Mouse (Mus musculus) forebrain, embryonic 11.5 days (tissue): ENCODE data around the gene L3hypdh. TPM values are rescaled to one million over a fixed set of nuclear protein-coding genes. Genes with fewer than 3 reads are reported as not detected.

Experiments
- ATAC-seq: fragments of 200-750 bp; cut with Nextera tagmentation; replicated peaks from 2 replicates; pipeline ENCODE4 v1.8.0; 2017; ENCODE audit warnings: moderate TSS enrichment; ENCODE audit not compliant: low FRiP score
- DNase-seq: peaks from one replicate; pipeline ENCODE4 v3.0.0-alpha.2; 2017; ENCODE audit warnings: low spot score
- H3K27ac ChIP-seq: fragments of 300-500 bp; sonication (generic); 2 replicates; pipeline ENCODE4 v1.5.1; 2014; ENCODE audit warnings: low read depth, low read length
- H3K27me3 ChIP-seq: fragments of 300-500 bp; sonication (generic); 2 replicates; pipeline ENCODE4 v1.6.1; 2014; ENCODE audit warnings: mild to moderate bottlenecking, low read length, mixed read lengths; ENCODE audit not compliant: control insufficient read depth, insufficient read depth
- H3K36me3 ChIP-seq: fragments of 300-500 bp; sonication (generic); 2 replicates; pipeline ENCODE4 v1.6.1; 2014; ENCODE audit warnings: mild to moderate bottlenecking, low read length, moderate library complexity, mixed read lengths; ENCODE audit not compliant: control insufficient read depth, insufficient read depth
- H3K4me1 ChIP-seq: fragments of 300-500 bp; sonication (generic); replicated peaks from 2 replicates; pipeline ENCODE4 v1.6.1; 2014; ENCODE audit warnings: low read length, mixed read lengths; ENCODE audit not compliant: control insufficient read depth, insufficient read depth
- H3K4me2 ChIP-seq: fragments of 300-500 bp; sonication (generic); 2 replicates; pipeline ENCODE4 v1.6.1; 2014; ENCODE audit warnings: low read depth, mild to moderate bottlenecking, low read length, moderate library complexity, mixed read lengths; ENCODE audit not compliant: severe bottlenecking
- H3K4me3 ChIP-seq: fragments of 300-500 bp; sonication (generic); 2 replicates; pipeline ENCODE4 v1.5.1; 2014; ENCODE audit warnings: low read depth, low read length
- H3K9ac ChIP-seq: fragments of 300-500 bp; sonication (generic); 2 replicates; pipeline ENCODE4 v1.6.1; 2014; ENCODE audit warnings: low read length
- H3K9me3 ChIP-seq: fragments of 300-500 bp; sonication (generic); 2 replicates; pipeline ENCODE4 v1.6.1; 2016; ENCODE audit warnings: low read length, mixed read lengths; ENCODE audit not compliant: control insufficient read depth
- WGBS: fragments of 180-500 bp; shearing (Covaris S2); extraction: QIAGEN DNeasy Blood & Tissue Kit; methylation state at CpG from one replicate; pipeline ENCODE4 v1.1.7; 2014; 5-methylcytosine and 5-hydroxymethylcytosine counted together
- polyA plus RNA-seq: library from polyadenylated mRNA; unstranded; fragments of >200 nt; fragmentation: Nextera tagmentation; extraction: Ambion mirVana; gene quantifications from 2 replicates; pipeline ENCODE4 v1.2.1, GENCODE M21; 2014

Gene L3hypdh
- polyA plus RNA-seq, 1 experiment from 2014 or later, result 8.3 TPM

DNA sequence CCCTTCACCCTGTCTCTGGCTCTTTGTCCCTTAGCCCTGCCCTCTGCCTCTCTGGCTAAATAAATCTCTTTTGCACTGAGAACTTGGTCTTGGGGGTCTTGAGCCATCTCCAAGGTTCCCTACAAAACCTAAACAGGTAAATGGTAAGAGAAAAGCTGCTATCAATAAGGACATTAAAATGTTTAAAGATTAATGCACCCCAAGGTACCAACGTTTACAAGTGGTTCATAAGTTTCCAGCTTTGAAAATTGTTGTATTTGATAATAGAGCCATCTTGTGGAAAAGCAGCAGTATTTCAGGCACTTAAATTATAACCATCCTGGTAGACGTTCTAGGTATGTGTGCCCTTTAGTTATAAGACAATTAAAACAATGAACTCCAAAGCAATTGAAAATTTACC is 37.7 kb downstream of the L3hypdh start:
- no peaks in the 10 kb centered on the region; the same call in 1 of the 2 replicates for H3K9me3 ChIP-seq
- no peak for DNase-seq
- H3K4me1 ChIP-seq, result no peaks in the 10 kb centered on the region
- no peaks in the 10 kb centered on the region for H3K36me3 ChIP-seq
- no peak for ATAC-seq
- H3K4me2 ChIP-seq, result no peak overlapping the region
- H3K27me3 ChIP-seq, result no peaks in the 10 kb centered on the region
- H3K4me3 ChIP-seq, result no peak overlapping the region
- 12% methylated on average over 2 of the region's 2 CpGs for WGBS
- H3K27ac ChIP-seq, result no peak overlapping the region
- H3K9ac ChIP-seq, result no peak overlapping the region

DNA sequence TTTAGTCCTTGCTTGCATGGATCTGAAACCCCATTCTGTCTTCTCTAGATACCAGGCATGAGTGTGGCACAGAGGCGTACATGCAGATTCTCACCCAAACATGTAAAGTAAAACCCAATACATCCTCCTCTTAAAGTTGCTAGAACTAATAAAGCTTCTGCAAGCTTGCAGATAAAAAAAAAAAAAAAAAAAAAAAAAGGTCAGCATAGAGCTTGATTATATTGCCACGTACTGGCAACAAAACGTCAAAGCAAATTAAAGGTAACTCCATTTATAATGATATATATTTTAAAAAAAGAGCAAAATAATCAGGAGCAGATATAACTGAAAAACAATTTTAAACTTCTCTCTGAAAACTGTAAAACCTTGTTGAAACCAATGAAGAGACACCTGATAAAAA is 44.0 kb downstream of the L3hypdh start:
- WGBS, result 94% methylated on average over 3 of the region's 3 CpGs
- no peak overlapping the region for H3K4me3 ChIP-seq
- no peak overlapping the region for H3K27ac ChIP-seq
- H3K9me3 ChIP-seq, result no peaks in the 10 kb centered on the region
- H3K36me3 ChIP-seq, result no peaks in the 10 kb centered on the region
- H3K27me3 ChIP-seq, result no peaks in the 10 kb centered on the region
- H3K4me2 ChIP-seq, result no peak overlapping the region
- DNase-seq, result no peak
- ATAC-seq, result no peak
- no peak overlapping the region for H3K9ac ChIP-seq
- no peaks in the 10 kb centered on the region for H3K4me1 ChIP-seq

DNA sequence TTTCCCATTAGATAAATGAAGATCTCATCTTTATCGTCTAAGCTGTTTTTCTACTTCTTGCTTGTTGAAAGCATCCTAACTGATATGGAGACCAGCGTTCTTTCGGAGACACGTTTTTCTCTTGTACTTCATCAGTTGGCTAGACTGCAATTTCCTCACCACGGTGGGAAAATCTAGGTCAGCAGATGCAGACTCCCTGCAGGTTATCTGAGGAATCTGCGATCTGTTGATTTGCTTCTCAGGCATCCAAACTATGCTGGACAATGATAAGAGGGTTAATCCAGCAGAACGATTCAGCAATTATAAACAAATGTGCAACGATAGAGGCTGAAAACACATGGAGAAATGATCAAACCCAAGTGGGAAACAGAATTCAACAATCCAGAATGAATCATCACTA is 45.7 kb downstream of the L3hypdh start:
- no peak overlapping the region for H3K27ac ChIP-seq

DNA sequence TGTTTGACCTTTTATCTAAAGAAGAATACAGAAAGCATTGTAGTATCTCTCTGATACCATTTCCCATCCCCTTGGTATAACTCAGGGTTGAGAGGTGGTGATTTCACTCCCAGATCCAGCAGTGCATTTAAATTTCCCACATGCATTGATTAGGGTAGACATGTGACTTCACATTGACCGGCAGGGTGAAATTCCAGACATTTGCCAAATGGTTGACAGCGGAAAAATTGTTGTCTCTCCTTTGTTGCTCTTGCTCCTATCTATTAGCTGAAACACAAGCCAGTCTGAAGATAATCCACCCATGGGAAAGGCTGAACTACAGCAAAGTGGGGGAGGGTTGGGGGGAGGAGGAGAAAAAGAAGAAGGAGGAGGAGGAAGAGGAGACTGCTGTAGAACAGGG is 46.4 kb downstream of the L3hypdh start:
- H3K27ac ChIP-seq, result no peak overlapping the region
- no peaks in the 10 kb centered on the region for H3K36me3 ChIP-seq
- no peak overlapping the region for H3K9ac ChIP-seq
- no peaks in the 10 kb centered on the region for H3K4me1 ChIP-seq
- no peak for DNase-seq
- H3K4me3 ChIP-seq, result no peak overlapping the region
- no peak for ATAC-seq
- no peaks in the 10 kb centered on the region for H3K27me3 ChIP-seq
- H3K9me3 ChIP-seq, result no peaks in the 10 kb centered on the region
- no peak overlapping the region for H3K4me2 ChIP-seq
- 76% methylated on average over 2 of the region's 2 CpGs for WGBS

More for the DNA sequence above, 45.7 kb downstream of the L3hypdh start:
- Histone ChIP-seq H3K4me2 (no peak overlapping the region), H3K9me3 (no peaks in the 10 kb centered on the region), H3K4me3 (no peak overlapping the region), H3K9ac (no peak overlapping the region), H3K4me1 (no peaks in the 10 kb centered on the region), H3K36me3 (no peaks in the 10 kb centered on the region), H3K27me3 (no peaks in the 10 kb centered on the region)
- 89% methylated on average over 8 of the region's 8 CpGs for WGBS
- ATAC-seq, result no peak
- no peak for DNase-seq

DNA sequence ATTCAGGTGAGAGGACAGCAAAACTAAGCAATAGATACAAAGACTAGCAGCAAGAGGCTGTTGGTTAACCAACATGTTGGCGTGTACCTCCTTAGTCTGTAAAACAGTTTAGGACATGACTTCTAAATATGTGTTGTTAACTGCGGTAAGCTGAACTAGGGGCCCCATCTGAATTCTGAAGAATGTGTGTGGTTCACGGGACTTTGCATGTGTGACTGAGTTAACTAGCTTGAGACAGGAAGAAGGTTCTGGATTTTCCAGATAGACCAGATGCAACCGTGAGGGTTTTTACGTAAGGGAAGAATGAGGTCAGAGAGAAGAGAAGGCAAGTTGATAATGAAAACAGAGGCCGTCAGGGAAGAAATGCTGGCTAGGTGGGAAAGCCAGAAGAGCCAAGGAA is 48.2 kb downstream of the L3hypdh start:
- Histone ChIP-seq H3K4me3 (no peak overlapping the region), H3K4me1 (no peaks in the 10 kb centered on the region), H3K27ac (no peak overlapping the region), H3K27me3 (no peaks in the 10 kb centered on the region), H3K4me2 (no peak overlapping the region), H3K9me3 (no peaks in the 10 kb centered on the region), H3K9ac (no peak overlapping the region), H3K36me3 (no peaks in the 10 kb centered on the region)
- ATAC-seq (no peak), DNase-seq (no peak)
- WGBS, result 88% methylated on average over 6 of the region's 6 CpGs

DNA sequence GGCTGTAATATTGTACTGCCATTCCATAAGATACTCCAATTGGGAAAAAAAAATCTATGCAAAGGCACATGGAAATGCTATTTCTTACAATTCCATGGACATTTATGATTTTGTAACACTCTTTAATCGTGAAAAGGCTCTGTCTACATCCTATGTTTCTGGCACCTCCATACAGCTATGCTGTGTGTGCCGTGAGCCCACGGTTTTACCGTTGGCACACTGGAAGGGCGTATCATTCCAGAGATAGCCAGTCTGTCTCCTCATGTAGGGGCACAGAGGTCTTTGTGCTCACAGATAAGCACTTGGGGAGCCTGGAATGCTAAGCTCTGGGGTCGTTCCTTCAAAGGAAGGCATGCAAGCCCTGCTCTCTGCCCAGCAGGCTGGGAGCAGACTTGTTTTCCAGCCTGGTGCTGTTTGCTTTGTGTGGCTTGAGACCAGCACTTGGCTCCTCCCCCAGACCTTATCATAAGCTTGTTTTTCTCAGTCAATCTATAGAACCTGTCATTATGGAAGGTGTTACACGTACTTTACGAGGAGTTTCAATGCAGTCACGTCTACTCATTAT is 49.1 kb downstream of the L3hypdh start:
- no peaks in the 10 kb centered on the region for H3K4me1 ChIP-seq
- no peaks in the 10 kb centered on the region for H3K36me3 ChIP-seq
- WGBS, result 71% methylated on average over 9 of the region's 9 CpGs
- no peaks in the 10 kb centered on the region for H3K9me3 ChIP-seq
- ATAC-seq (no peak), DNase-seq (no peak)
- H3K27me3 ChIP-seq, result no peaks in the 10 kb centered on the region
- no peak overlapping the region for H3K4me2 ChIP-seq
- H3K9ac ChIP-seq, result no peak overlapping the region
- H3K4me3 ChIP-seq, result no peak overlapping the region
- H3K27ac ChIP-seq, result no peak overlapping the region

DNA sequence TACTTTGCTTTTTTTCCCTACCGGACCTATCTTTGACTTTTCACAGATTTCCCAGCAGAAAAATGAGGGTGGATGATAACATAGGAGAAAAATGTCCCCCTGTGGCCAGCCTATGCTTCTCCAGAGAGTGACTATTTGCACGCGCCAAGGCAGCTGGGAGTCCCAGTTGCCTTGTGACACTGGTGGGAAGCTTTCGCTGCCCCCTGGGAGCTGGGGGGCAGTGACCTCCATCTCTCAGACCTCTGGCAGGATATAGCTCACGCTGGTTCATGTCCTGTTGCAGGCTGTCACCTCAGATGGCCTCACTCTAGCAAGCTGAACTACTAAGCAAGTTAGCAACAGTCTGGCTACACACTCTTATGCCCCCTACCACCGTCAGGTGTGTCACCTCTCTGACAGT is 53.4 kb downstream of the L3hypdh start:
- Histone ChIP-seq H3K4me1 (no peaks in the 10 kb centered on the region), H3K9me3 (no peaks in the 10 kb centered on the region), H3K9ac (no peak overlapping the region), H3K27me3 (no peaks in the 10 kb centered on the region), H3K36me3 (no peaks in the 10 kb centered on the region), H3K4me2 (no peak overlapping the region), H3K4me3 (no peak overlapping the region), H3K27ac (no peak overlapping the region)
- 93% methylated on average over 6 of the region's 6 CpGs for WGBS
- DNase-seq, result no peak
- no peak for ATAC-seq

DNA sequence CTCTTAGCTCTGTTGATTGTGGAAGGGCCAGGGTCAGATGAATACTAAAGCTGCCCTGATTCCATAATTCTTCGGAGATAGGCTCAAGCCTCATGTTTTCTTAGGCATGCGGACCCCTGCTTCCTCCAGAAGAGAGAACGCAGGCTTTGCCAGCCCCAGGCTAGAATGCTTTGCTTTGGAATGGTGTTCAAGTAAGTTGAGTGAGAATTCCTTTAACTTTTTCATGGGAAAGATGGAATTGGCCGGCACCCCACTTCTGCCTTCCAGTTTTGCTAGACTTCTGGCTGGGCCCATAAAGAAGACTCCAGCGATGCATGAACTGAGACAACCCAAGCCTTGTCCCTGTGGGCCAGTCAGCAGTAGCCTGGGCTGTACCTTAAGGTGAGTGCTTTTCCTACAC is 54.1 kb downstream of the L3hypdh start:
- no peak for DNase-seq
- Histone ChIP-seq H3K4me3 (no peak overlapping the region), H3K4me2 (no peak overlapping the region), H3K36me3 (no peaks in the 10 kb centered on the region), H3K27me3 (no peaks in the 10 kb centered on the region), H3K9ac (no peak overlapping the region), H3K4me1 (no peaks in the 10 kb centered on the region), H3K27ac (no peak overlapping the region), H3K9me3 (no peaks in the 10 kb centered on the region)
- no peak for ATAC-seq
- 87% methylated on average over 5 of the region's 5 CpGs for WGBS

DNA sequence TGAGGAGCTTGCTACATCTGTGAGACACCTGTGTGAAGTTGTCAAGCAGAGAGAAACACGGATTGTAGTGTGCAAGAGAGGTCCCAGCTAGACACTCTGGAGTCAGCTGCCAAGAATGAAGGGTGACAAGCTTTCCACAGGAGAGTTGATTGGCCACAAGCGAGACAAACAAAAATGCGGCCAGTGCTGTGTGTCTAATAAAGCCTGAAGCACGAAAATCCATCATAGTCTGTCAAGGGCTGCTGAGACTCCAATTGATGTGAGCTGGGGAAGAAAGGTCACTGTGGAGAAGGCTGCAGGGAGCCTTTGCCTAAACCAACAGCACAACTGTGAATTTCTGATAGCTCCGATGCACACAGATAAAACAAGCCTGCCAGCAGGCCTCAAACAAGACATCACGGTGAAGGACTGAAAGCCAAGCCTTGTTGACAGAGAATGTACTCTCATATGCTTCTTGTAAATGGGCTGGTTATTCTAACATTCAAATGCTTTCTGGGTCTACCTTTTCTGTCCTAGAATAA is 59.9 kb downstream of the L3hypdh start:
- 64% methylated on average over 6 of the region's 6 CpGs for WGBS
- no peak for DNase-seq

More for the DNA sequence above, 59.9 kb downstream of the L3hypdh start:
- H3K9ac ChIP-seq, result no peak overlapping the region
- ATAC-seq, result no peak
- H3K27me3 ChIP-seq, result no peaks in the 10 kb centered on the region
- H3K4me2 ChIP-seq, result no peak overlapping the region
- no peaks in the 10 kb centered on the region for H3K36me3 ChIP-seq
- no peak overlapping the region for H3K27ac ChIP-seq
- H3K4me1 ChIP-seq, result no peaks in the 10 kb centered on the region
- H3K9me3 ChIP-seq, result no peaks in the 10 kb centered on the region
- H3K4me3 ChIP-seq, result no peak overlapping the region
